Mouse (Mus musculus) stomach, postnatal 0 days (tissue): ENCODE results near the gene Otop2.

Source experiments
- CTCF ChIP-seq: IDR thresholded peaks from 2 replicates; pipeline ENCODE4 v1.5.1; 2016; ENCODE audit warnings: antibody characterized with exemption, low read depth, mild to moderate bottlenecking, moderate library complexity
- EP300 ChIP-seq: optimal IDR thresholded peaks from 2 replicates; pipeline ENCODE3; 2016; ENCODE audit warnings: antibody characterized with exemption

GRCm38 (mm10) chr11:115372015-115372414 lies 65.1 kb downstream of the Otop2 start:
- TF ChIP-seq EP300 (no peak), CTCF (no peak)
